Mouse (Mus musculus) thymus, adult 2 months (tissue): ENCODE results near the gene Echdc1. TPM values are rescaled to one million over a fixed set of nuclear protein-coding genes. Genes with fewer than 3 reads are reported as not detected.
"Not testable (repeated sequence)": the region's sequence is repeated elsewhere in the genome, so short reads cannot be mapped to it uniquely, and the experiment has no call there.

Experiments
- DNase-seq: peaks from one replicate; pipeline ENCODE4 v3.0.0; 2021
- H3K27ac ChIP-seq: fragments of 200-500 bp; 2 replicates; pipeline ENCODE4 v1.5.1; 2012; ENCODE audit warnings: low read length, control low read depth; ENCODE audit not compliant: control insufficient read depth, insufficient read depth
- H3K27me3 ChIP-seq: fragments of 200-500 bp; 2 replicates; pipeline ENCODE4 v1.6.1; 2012; ENCODE audit warnings: mild to moderate bottlenecking, low read length, moderate library complexity, mixed read lengths; ENCODE audit not compliant: control insufficient read depth, insufficient read depth
- H3K36me3 ChIP-seq: fragments of 200-500 bp; 2 replicates; pipeline ENCODE4 v1.6.1; 2012; ENCODE audit warnings: mild to moderate bottlenecking, low read length, moderate library complexity; ENCODE audit not compliant: control insufficient read depth, insufficient read depth
- H3K4me1 ChIP-seq: fragments of 200-500 bp; replicated peaks from 2 replicates; pipeline ENCODE4 v1.6.1; 2012; ENCODE audit warnings: low read length; ENCODE audit not compliant: control insufficient read depth, insufficient read depth
- H3K4me3 ChIP-seq: fragments of 200-500 bp; 2 replicates; pipeline ENCODE4 v1.5.1; 2012; ENCODE audit warnings: mild to moderate bottlenecking, low read length, control low read depth, moderate library complexity; ENCODE audit not compliant: control insufficient read depth, insufficient read depth
- CTCF ChIP-seq: fragments of 200-500 bp; IDR thresholded peaks from 2 replicates; pipeline ENCODE4 v1.5.1; 2012; ENCODE audit warnings: mild to moderate bottlenecking, control low read depth, low read length, moderate library complexity, borderline replicate concordance; ENCODE audit not compliant: control insufficient read depth, poor library complexity, insufficient read depth; ENCODE audit errors: extremely low read depth
- POLR2A ChIP-seq: fragments of 200-500 bp; IDR thresholded peaks from 2 replicates; pipeline ENCODE4 v1.6.1; 2012; ENCODE audit warnings: mild to moderate bottlenecking, low read length, control low read depth, moderate library complexity; ENCODE audit not compliant: control insufficient read depth, poor library complexity, insufficient read depth; ENCODE audit errors: extremely low read depth
- WGBS: fragments of 180-500 bp; shearing (Covaris S2); methylation state at CpG from one replicate; pipeline ENCODE4 v1.1.7; 2018; 5-methylcytosine and 5-hydroxymethylcytosine counted together
- polyA plus RNA-seq: library from polyadenylated mRNA; depleted of rRNA; stranded (reverse); fragments of >200 nt; gene quantifications from 2 replicates; pipeline ENCODE4 v1.2.3, GENCODE M21; 2012; rRNA removed

Echdc1 gene
- polyA plus RNA-seq, 1 experiment: 4.8 TPM

- TF ChIP-seq POLR2A: no peak
- TF ChIP-seq CTCF: no peak
- WGBS: 88% methylated on average over 2 of the region's 2 CpGs
- H3K4me3 ChIP-seq: no peak overlapping the region
- no peaks in the 10 kb centered on the region for H3K4me1 ChIP-seq
- H3K27ac ChIP-seq: no peak overlapping the region
- H3K36me3 ChIP-seq: no peaks in the 10 kb centered on the region
- DNase-seq: no peak
- no peaks in the 10 kb centered on the region for H3K27me3 ChIP-seq
These were observed 68.6 kb downstream of the Echdc1 start for GRCm38 (mm10) chr10:29381558-29381957.

GRCm38 (mm10) chr10:29394890-29395289 lies 81.9 kb downstream of the Echdc1 start:
- H3K4me3 ChIP-seq, H3K27me3 ChIP-seq, DNase-seq, H3K36me3 ChIP-seq, H3K27ac ChIP-seq, H3K4me1 ChIP-seq: not testable (repeated sequence)
- 63% methylated on average over 2 of the region's 2 CpGs for WGBS

Other genes starting within 250 kb of the Echdc1 start
- 0.04 and 0.13 TPM in 2 replicates for gene Soga3, start 169.3 kb upstream of the Echdc1 start, polyA plus RNA-seq
- gene Gm49353, start 114.2 kb upstream of the Echdc1 start, polyA plus RNA-seq: not detected in 2 replicates
- 0.05 and 0.08 TPM in 2 replicates for gene 9330159F19Rik, start 101.6 kb upstream of the Echdc1 start, polyA plus RNA-seq
- gene Rnf146, start 49.3 kb downstream of the Echdc1 start, polyA plus RNA-seq: 25.3 and 30.0 TPM in 2 replicates
- 0.06 and 0.07 TPM in 2 replicates for gene Rspo3, start 222.7 kb downstream of the Echdc1 start, polyA plus RNA-seq